Mouse (Mus musculus) cortical plate, adult 2 months (tissue): Measurements from ENCODE around the gene Cdip1. TPM values are rescaled to one million over a fixed set of nuclear protein-coding genes. Genes with fewer than 3 reads are reported as not detected.

ENCODE experiments used
- H3K27ac ChIP-seq: fragments of 200-500 bp; 2 replicates; pipeline ENCODE4 v1.5.1; 2012; ENCODE audit warnings: low read length, control low read depth, inconsistent platforms; ENCODE audit not compliant: insufficient read depth
- H3K4me1 ChIP-seq: fragments of 200-500 bp; 2 replicates; pipeline ENCODE4 v1.6.1; 2011; ENCODE audit warnings: low read length; ENCODE audit not compliant: control insufficient read depth, insufficient read depth
- H3K4me3 ChIP-seq: fragments of 200-500 bp; 2 replicates; pipeline ENCODE4 v1.5.1; 2011; ENCODE audit warnings: mild to moderate bottlenecking, low read length, control low read depth; ENCODE audit not compliant: insufficient read depth
- CTCF ChIP-seq: fragments of 200-500 bp; IDR thresholded peaks from 2 replicates; pipeline ENCODE4 v1.5.1; 2011; ENCODE audit warnings: mild to moderate bottlenecking, control low read depth, low read length; ENCODE audit not compliant: insufficient read depth; ENCODE audit errors: extremely low read depth
- POLR2A ChIP-seq: fragments of 200-500 bp; IDR thresholded peaks from 2 replicates; pipeline ENCODE4 v1.6.1; 2011; ENCODE audit warnings: mild to moderate bottlenecking, low read length, control low read depth; ENCODE audit not compliant: insufficient read depth; ENCODE audit errors: extremely low read depth
- polyA plus RNA-seq: library from polyadenylated mRNA; depleted of rRNA; stranded (reverse); fragments of >200 nt; gene quantifications from 2 replicates; pipeline ENCODE4 v1.2.3, GENCODE M21; 2012; rRNA removed

Cdip1 gene
- polyA plus RNA-seq, 1 experiment = 203 TPM

DNA sequence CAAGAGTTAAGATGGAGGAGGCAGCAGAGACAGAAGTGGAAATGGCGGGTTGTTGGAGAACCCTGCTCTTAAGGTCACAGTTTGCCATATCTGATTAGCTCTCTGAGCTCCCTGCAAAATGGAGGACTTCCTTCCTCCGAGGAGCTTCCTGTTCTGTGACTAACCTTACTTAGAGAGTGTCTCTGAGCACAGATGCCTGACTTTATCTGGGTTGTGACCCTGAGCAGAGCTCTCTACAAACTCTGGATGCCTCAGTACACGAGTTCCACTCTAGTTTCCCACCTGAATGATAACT lies 67.2 kb downstream of the Cdip1 start:
- TF ChIP-seq CTCF (no peak), POLR2A (no peak)
- Histone ChIP-seq H3K27ac (no peak overlapping the region; the same call in 1 of the 2 replicates), H3K4me3 (no peak overlapping the region), H3K4me1 (peaks cover 1% of the 10 kb centered on the region; the same call in 1 of the 2 replicates)

- Histone ChIP-seq H3K27ac (no peak overlapping the region; the same call in 1 of the 2 replicates), H3K4me3 (no peak overlapping the region), H3K4me1 (no peaks in the 10 kb centered on the region)
- TF ChIP-seq CTCF (no peak), POLR2A (no peak)
These were observed 67.8 kb downstream of the Cdip1 start for GRCm38 (mm10) chr16:4722128-4722914.

DNA sequence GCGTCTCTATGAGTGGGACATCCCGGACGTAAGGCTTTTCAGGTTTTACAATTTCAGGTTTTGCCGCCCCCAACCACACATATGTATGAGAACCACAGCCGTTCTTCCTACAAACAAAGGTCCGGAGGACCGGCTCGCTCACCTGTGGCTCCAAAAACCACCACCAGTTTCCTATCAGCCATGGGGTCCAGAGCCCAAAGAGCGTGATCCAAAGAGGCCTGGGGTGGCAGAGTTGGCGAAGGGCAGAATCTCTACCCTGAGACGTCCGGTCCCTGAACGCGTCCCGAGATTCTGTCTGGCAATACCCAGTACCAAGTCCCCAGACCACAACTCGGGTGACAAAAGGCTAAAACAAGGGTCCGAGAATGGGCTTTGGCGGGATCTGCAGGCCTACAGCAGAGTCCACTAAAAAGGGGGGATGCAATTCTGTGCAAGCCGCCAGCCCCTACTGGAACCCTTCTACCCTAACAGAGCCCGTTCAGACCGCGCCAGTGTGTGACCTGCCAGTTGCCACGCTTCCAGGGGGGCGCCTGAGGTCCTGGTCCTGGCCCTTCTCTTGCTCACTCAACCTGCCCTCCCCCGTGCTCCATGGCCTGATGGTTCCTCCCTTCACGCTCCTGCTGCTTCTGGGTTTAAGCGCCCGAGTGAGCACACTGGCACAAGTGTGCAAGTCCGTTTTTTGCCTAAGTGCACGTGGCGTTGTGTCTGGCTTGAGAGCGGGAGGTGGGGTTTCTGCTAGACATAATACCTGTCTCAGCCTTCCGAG lies 71.2 kb downstream of the Cdip1 start, which contains the start of gene Nmral1:
TSS of gene Nmral1 (minus strand) at position 604 of the 766 bp plus-strand sequence.
- no peak for TF ChIP-seq CTCF
- TF ChIP-seq POLR2A = peak; percentile 38; the same call in 1 of the 2 replicates
- peak within 1 kb of the TSS; percentile 77 for H3K4me3 ChIP-seq
- H3K4me1 ChIP-seq = no peaks in the 10 kb centered on the region
- H3K27ac ChIP-seq = no peak within 1 kb of the TSS

GRCm38 (mm10) chr16:4717866-4718265 lies 72.2 kb downstream of the Cdip1 start:
- no peak for TF ChIP-seq POLR2A
- no peak for TF ChIP-seq CTCF
- H3K4me3 ChIP-seq = no peak overlapping the region; the same call in 1 of the 2 replicates
- no peaks in the 10 kb centered on the region for H3K4me1 ChIP-seq
- no peak overlapping the region for H3K27ac ChIP-seq

GRCm38 (mm10) chr16:4713861-4714710 lies 76.0 kb downstream of the Cdip1 start:
- H3K4me3 ChIP-seq = no peak overlapping the region
- no peak for TF ChIP-seq CTCF
- TF ChIP-seq POLR2A = no peak
- H3K4me1 ChIP-seq = no peaks in the 10 kb centered on the region
- H3K27ac ChIP-seq = peak overlapping the region; percentile 28

- no peak overlapping the region for H3K4me3 ChIP-seq
- TF ChIP-seq POLR2A (no peak), CTCF (no peak)
- peak overlapping the region; percentile 91 for H3K27ac ChIP-seq
These were observed 78.9 kb downstream of the Cdip1 start for GRCm38 (mm10) chr16:4711173-4711572.

DNA sequence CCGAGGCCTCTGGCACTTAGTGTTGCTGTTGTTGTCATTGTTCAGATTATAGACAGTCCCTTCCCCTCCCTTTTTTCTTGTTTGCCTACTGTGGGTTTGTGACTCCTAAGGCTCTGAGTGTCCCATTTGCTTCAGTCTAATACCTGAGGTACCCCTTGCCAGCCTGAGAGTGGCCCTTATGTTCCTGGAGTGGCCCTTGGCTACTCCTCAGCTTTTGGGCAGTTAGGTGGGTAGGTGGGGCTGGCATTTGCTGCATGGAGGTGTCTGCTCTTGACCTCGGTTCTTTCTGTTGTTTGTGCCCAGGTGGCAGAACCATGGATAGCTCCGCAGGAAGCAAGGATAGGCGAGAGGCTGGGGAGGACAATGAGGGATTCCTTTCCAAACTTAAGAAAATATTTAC lies 84.6 kb downstream of the Cdip1 start:
- no peak overlapping the region for H3K27ac ChIP-seq
- no peak overlapping the region for H3K4me3 ChIP-seq
- no peaks in the 10 kb centered on the region for H3K4me1 ChIP-seq
- TF ChIP-seq POLR2A (no peak), CTCF (no peak)

More at GRCm38 (mm10) chr16:4711173-4711572, 78.9 kb downstream of the Cdip1 start:
- H3K4me1 ChIP-seq = no peaks in the 10 kb centered on the region

DNA sequence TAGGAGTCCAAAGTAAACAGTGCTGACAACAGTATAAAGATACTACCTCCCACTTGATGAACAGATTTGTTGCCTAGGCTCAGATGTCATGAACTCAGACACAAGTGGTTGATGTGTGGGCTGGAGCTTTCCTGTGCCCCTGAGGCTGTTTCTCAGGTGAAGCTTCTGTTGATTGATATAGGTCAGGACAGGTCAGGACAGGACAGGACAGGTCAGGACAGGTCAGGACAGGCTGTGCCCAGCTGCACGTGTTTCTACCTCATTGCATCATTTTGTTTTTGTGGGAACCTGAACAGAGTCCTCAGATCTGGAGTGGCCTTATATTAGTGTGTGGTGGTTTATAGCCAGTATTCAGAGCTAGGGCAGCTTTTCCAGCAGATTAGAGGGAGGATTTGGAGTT lies 87.4 kb downstream of the Cdip1 start:
- Histone ChIP-seq H3K4me1 (no peaks in the 10 kb centered on the region), H3K4me3 (no peak overlapping the region), H3K27ac (no peak overlapping the region)
- TF ChIP-seq POLR2A (no peak), CTCF (no peak)

DNA sequence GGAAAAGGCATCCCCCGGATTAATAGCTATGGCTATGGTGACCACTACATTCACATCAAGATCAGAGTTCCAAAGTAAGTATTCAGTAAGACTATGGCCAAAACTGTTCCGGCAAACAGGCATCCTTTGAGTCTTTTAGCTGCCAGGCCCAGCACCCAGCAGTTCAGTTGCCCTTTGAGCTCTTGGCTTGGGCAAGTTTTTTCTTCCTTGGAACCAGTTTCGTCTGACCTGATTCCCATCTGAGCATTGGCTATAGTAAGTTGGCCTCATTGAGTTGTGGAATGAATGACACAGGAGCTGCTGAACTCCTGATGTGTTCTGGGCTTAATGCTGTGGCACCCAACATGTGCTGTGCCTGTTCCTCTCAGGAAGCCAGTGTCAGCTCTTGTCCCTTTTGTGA lies 88.9 kb downstream of the Cdip1 start:
- H3K4me3 ChIP-seq = no peak overlapping the region
- no peak overlapping the region for H3K27ac ChIP-seq
- TF ChIP-seq CTCF = no peak
- TF ChIP-seq POLR2A = no peak
- H3K4me1 ChIP-seq = no peaks in the 10 kb centered on the region

Other genes with a start within 250 kb of the Cdip1 start
- gene Srl, start 248.5 kb downstream of the Cdip1 start, polyA plus RNA-seq = 7.4 and 9.6 TPM in 2 replicates
- gene Tfap4, start 230.4 kb downstream of the Cdip1 start, polyA plus RNA-seq = 3.9 and 5.0 TPM in 2 replicates
- 17.3 and 22.1 TPM in 2 replicates for gene Glis2, start 195.6 kb downstream of the Cdip1 start, polyA plus RNA-seq
- gene Pam16, start 165.3 kb downstream of the Cdip1 start, polyA plus RNA-seq = 99.3 and 101 TPM in 2 replicates
- gene Vasn, start 150.4 kb downstream of the Cdip1 start, polyA plus RNA-seq = 10.1 and 11.2 TPM in 2 replicates
- 48.8 and 50.6 TPM in 2 replicates for gene Dnaja3, start 150.3 kb downstream of the Cdip1 start, polyA plus RNA-seq
- 103 and 104 TPM in 2 replicates for gene Coro7, start 110.5 kb downstream of the Cdip1 start, polyA plus RNA-seq
- 25.5 and 25.7 TPM in 2 replicates for gene Nmral1, start 70.9 kb downstream of the Cdip1 start, polyA plus RNA-seq
- gene Hmox2, start 63.9 kb downstream of the Cdip1 start, polyA plus RNA-seq = 108 TPM in 2 replicates
- not detected in 2 replicates for gene 4930562C15Rik, start 45.1 kb upstream of the Cdip1 start, polyA plus RNA-seq
- 58.4 and 59.4 TPM in 2 replicates for gene Ubald1, start 90.0 kb upstream of the Cdip1 start, polyA plus RNA-seq
- gene Mgrn1, start 96.0 kb upstream of the Cdip1 start, polyA plus RNA-seq = 229 and 239 TPM in 2 replicates
- gene Nudt16l1, start 148.5 kb upstream of the Cdip1 start, polyA plus RNA-seq = 102 and 104 TPM in 2 replicates
- gene Anks3, start 173.9 kb upstream of the Cdip1 start, polyA plus RNA-seq = 101 and 118 TPM in 2 replicates
- gene Sept12, start 207.6 kb upstream of the Cdip1 start, polyA plus RNA-seq = not detected in 2 replicates
- 3.1 TPM in 1 of 2 replicates, not detected in the other for gene Smim22, start 217.0 kb upstream of the Cdip1 start, polyA plus RNA-seq
- 300 and 341 TPM in 2 replicates for gene Rogdi, start 223.3 kb upstream of the Cdip1 start, polyA plus RNA-seq